Mouse (Mus musculus) heart, postnatal 0 days (tissue): ENCODE measurements at regions not wholly inside any gene's neighbourhood (a gene's known extent, or its start where the extent isn't known, plus 50 kb on each side); places are given as distances from the start of the nearest gene placed in this dataset.

Experiments used
- ATAC-seq: fragments of 200-750 bp; cut with Nextera tagmentation; 2 replicates; pipeline ENCODE4 v1.8.0; 2017; ENCODE audit warnings: low read depth, moderate number of reproducible peaks, moderate library complexity; ENCODE audit not compliant: insufficient read depth
- DNase-seq: peaks from one replicate; pipeline ENCODE4 v3.0.0-alpha.2; 2016; ENCODE audit warnings: low spot score
- H3K27ac ChIP-seq: fragments of 300-500 bp; sonication (generic); 2 replicates; pipeline ENCODE4 v1.5.1; 2014; ENCODE audit warnings: low read depth, mild to moderate bottlenecking
- H3K27me3 ChIP-seq: fragments of 300-500 bp; sonication (generic); 2 replicates; pipeline ENCODE4 v1.6.1; 2014; ENCODE audit warnings: low read length, mixed read lengths; ENCODE audit not compliant: control insufficient read depth, insufficient read depth
- H3K36me3 ChIP-seq: fragments of 300-500 bp; sonication (generic); replicated peaks from 2 replicates; pipeline ENCODE4 v1.6.1; 2014; ENCODE audit warnings: low read length, mixed read lengths; ENCODE audit not compliant: control insufficient read depth, insufficient read depth
- H3K4me1 ChIP-seq: fragments of 300-500 bp; sonication (generic); 2 replicates; pipeline ENCODE4 v1.6.1; 2014; ENCODE audit warnings: antibody characterized with exemption; ENCODE audit not compliant: control insufficient read depth, insufficient read depth
- H3K4me2 ChIP-seq: fragments of 300-500 bp; sonication (generic); 2 replicates; pipeline ENCODE4 v1.6.1; 2014; ENCODE audit warnings: low read depth, mild to moderate bottlenecking, low read length, moderate library complexity
- H3K4me3 ChIP-seq: fragments of 300-500 bp; sonication (generic); 2 replicates; pipeline ENCODE4 v1.5.1; 2014; ENCODE audit warnings: low read depth, low read length
- H3K9ac ChIP-seq: fragments of 300-500 bp; sonication (generic); replicated peaks from 2 replicates; pipeline ENCODE4 v1.6.1; 2014; ENCODE audit warnings: low read depth, low read length, mixed read lengths
- H3K9me3 ChIP-seq: fragments of 300-500 bp; sonication (generic); replicated peaks from 2 replicates; pipeline ENCODE4 v1.6.1; 2016; ENCODE audit warnings: low read length; ENCODE audit not compliant: control insufficient read depth
- CTCF ChIP-seq: IDR thresholded peaks from 2 replicates; pipeline ENCODE4 v1.5.1; 2016; ENCODE audit warnings: antibody characterized with exemption, control low read depth, low read depth
- EP300 ChIP-seq: IDR thresholded peaks from 2 replicates; pipeline ENCODE4 v1.6.1; 2016; ENCODE audit warnings: antibody characterized with exemption, low read depth
- whole genome bisulfite sequencing: fragments of 180-500 bp; shearing (Covaris S2); extraction: QIAGEN DNeasy Blood & Tissue Kit; methylation state at CpG from one replicate; pipeline ENCODE4 v1.1.7; 2014; 5-methylcytosine and 5-hydroxymethylcytosine counted together

GRCm38 (mm10) chr11:110588280-110588679 is 189.4 kb downstream of the Map2k6 start:
- 76% methylated on average over 2 of the region's 2 CpGs for WGBS
- H3K4me1 ChIP-seq: no peaks in the 10 kb centered on the region
- no peak overlapping the region for H3K9ac ChIP-seq
- H3K4me3 ChIP-seq: no peak overlapping the region
- TF ChIP-seq EP300 (no peak), CTCF (no peak)
- no peak overlapping the region for H3K27ac ChIP-seq
- H3K27me3 ChIP-seq: no peaks in the 10 kb centered on the region
- H3K9me3 ChIP-seq: no peaks in the 10 kb centered on the region
- H3K4me2 ChIP-seq: no peak overlapping the region
- DNase-seq (no peak), ATAC-seq (no peak)
- no peaks in the 10 kb centered on the region for H3K36me3 ChIP-seq

GRCm38 (mm10) chr11:110595266-110595862 is 196.4 kb downstream of the Map2k6 start:
- no peak for TF ChIP-seq CTCF
- no peak for TF ChIP-seq EP300
- no peaks in the 10 kb centered on the region for H3K9me3 ChIP-seq
- no peaks in the 10 kb centered on the region for H3K4me1 ChIP-seq
- no peak overlapping the region for H3K4me2 ChIP-seq
- DNase-seq (no peak), ATAC-seq (no peak)
- WGBS: 64% methylated on average over 7 of the region's 7 CpGs
- H3K27me3 ChIP-seq: no peaks in the 10 kb centered on the region
- no peak overlapping the region for H3K4me3 ChIP-seq
- H3K27ac ChIP-seq: no peak overlapping the region
- no peaks in the 10 kb centered on the region for H3K36me3 ChIP-seq
- no peak overlapping the region for H3K9ac ChIP-seq

- no peak for TF ChIP-seq CTCF
- TF ChIP-seq EP300: no peak
- no peak for ATAC-seq
These were observed 206.3 kb downstream of the Map2k6 start for GRCm38 (mm10) chr11:110605041-110605882.

GRCm38 (mm10) chr11:110609276-110609675 is 210.4 kb downstream of the Map2k6 start:
- Histone ChIP-seq H3K4me3 (no peak overlapping the region), H3K4me1 (no peaks in the 10 kb centered on the region), H3K27ac (no peak overlapping the region), H3K36me3 (no peaks in the 10 kb centered on the region), H3K9me3 (no peaks in the 10 kb centered on the region), H3K4me2 (no peak overlapping the region), H3K27me3 (no peaks in the 10 kb centered on the region), H3K9ac (no peak overlapping the region)
- TF ChIP-seq EP300 (no peak), CTCF (no peak)
- WGBS: 78% methylated on average over 2 of the region's 2 CpGs
- ATAC-seq: no peak
- no peak for DNase-seq

More at GRCm38 (mm10) chr11:110605041-110605882, 206.3 kb downstream of the Map2k6 start:
- 77% methylated on average over 10 of the region's 10 CpGs for WGBS
- Histone ChIP-seq H3K36me3 (no peaks in the 10 kb centered on the region), H3K4me1 (no peaks in the 10 kb centered on the region), H3K9ac (no peak overlapping the region), H3K4me2 (no peak overlapping the region), H3K27me3 (no peaks in the 10 kb centered on the region), H3K9me3 (no peaks in the 10 kb centered on the region), H3K27ac (no peak overlapping the region), H3K4me3 (no peak overlapping the region)
- DNase-seq: no peak

GRCm38 (mm10) chr11:110610831-110611230 is 211.9 kb downstream of the Map2k6 start:
- Histone ChIP-seq H3K4me1 (no peaks in the 10 kb centered on the region), H3K27me3 (no peaks in the 10 kb centered on the region), H3K4me3 (no peak overlapping the region), H3K27ac (no peak overlapping the region), H3K9ac (no peak overlapping the region), H3K36me3 (no peaks in the 10 kb centered on the region), H3K9me3 (no peaks in the 10 kb centered on the region), H3K4me2 (no peak overlapping the region)
- WGBS: 74% methylated on average over 7 of the region's 7 CpGs
- DNase-seq: no peak
- TF ChIP-seq CTCF (no peak), EP300 (no peak)
- ATAC-seq: no peak
